Mouse (Mus musculus) liver, embryonic 13.5 days (tissue): Measurements from ENCODE around the gene Slfn8. TPM values are rescaled to one million over a fixed set of nuclear protein-coding genes. Genes with fewer than 3 reads are reported as not detected.
"Not testable (repeated sequence)": the region's sequence is repeated elsewhere in the genome, so short reads cannot be mapped to it uniquely, and the experiment has no call there.

Experiments
- ATAC-seq: fragments of 200-750 bp; cut with Nextera tagmentation; 2 replicates; pipeline ENCODE4 v1.8.0; 2017; ENCODE audit warnings: low read depth, mild to moderate bottlenecking, moderate number of reproducible peaks, moderate library complexity
- DNase-seq: peaks from one replicate; pipeline ENCODE4 v3.0.0; 2022
- H3K27ac ChIP-seq: fragments of 300-500 bp; sonication (generic); 2 replicates; pipeline ENCODE4 v1.5.1; 2015; ENCODE audit warnings: moderate library complexity, mild to moderate bottlenecking, inconsistent platforms
- H3K27me3 ChIP-seq: fragments of 300-500 bp; sonication (generic); 2 replicates; pipeline ENCODE4 v1.6.1; 2015; ENCODE audit warnings: mild to moderate bottlenecking, inconsistent platforms
- H3K36me3 ChIP-seq: fragments of 300-500 bp; sonication (generic); 2 replicates; pipeline ENCODE4 v1.6.1; 2015; ENCODE audit warnings: mild to moderate bottlenecking, inconsistent platforms
- H3K4me1 ChIP-seq: fragments of 300-500 bp; sonication (generic); replicated peaks from 2 replicates; pipeline ENCODE4 v1.6.1; 2015; ENCODE audit warnings: inconsistent platforms
- H3K4me2 ChIP-seq: fragments of 300-500 bp; sonication (generic); 2 replicates; pipeline ENCODE4 v1.6.1; 2015; ENCODE audit warnings: inconsistent platforms, mild to moderate bottlenecking, moderate library complexity
- H3K4me3 ChIP-seq: fragments of 300-500 bp; sonication (generic); replicated peaks from 2 replicates; pipeline ENCODE4 v1.5.1; 2015; ENCODE audit warnings: mild to moderate bottlenecking, inconsistent platforms
- H3K9ac ChIP-seq: fragments of 300-500 bp; sonication (generic); 2 replicates; pipeline ENCODE4 v1.6.1; 2015; ENCODE audit warnings: mild to moderate bottlenecking, inconsistent platforms
- H3K9me3 ChIP-seq: fragments of 300-500 bp; sonication (generic); replicated peaks from 2 replicates; pipeline ENCODE4 v1.6.1; 2016; ENCODE audit warnings: inconsistent platforms
- WGBS: fragments of 180-500 bp; shearing (Covaris S2); methylation state at CpG from one replicate; pipeline ENCODE4 v1.1.7; 2015; ENCODE audit not compliant: insufficient replicate concordance; 5-methylcytosine and 5-hydroxymethylcytosine counted together
- polyA plus RNA-seq: library from polyadenylated mRNA; unstranded; fragments of >200 nt; fragmentation: Nextera tagmentation; extraction: Ambion mirVana; gene quantifications from 2 replicates; pipeline ENCODE4 v1.2.1, GENCODE M21; 2015

The Slfn8 gene
- polyA plus RNA-seq, 1 experiment from 2014 or later = 0.37 TPM

DNA sequence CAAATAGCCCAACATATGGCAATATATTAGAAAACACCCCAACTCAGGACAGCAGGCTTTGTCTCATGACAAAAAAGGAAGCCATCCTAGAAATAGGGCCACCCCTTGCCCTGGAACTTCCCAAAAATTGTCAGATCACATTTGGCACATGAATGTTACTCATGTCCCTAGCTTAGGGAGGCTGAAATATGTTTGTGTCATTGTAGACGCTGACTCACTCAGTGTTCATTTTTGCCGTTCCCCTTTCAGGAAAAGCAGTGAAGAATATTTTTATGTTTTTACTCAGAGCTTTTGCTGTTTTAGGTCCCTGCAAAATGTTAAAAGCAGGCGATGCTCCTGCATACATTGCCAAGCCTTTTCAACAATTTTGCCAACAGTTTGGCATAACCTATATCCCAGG, 25.0 kb upstream of the Slfn8 start:
- Histone ChIP-seq H3K4me1 (no peaks in the 10 kb centered on the region), H3K9ac (no peak overlapping the region), H3K4me2 (no peak overlapping the region), H3K9me3 (no peaks in the 10 kb centered on the region), H3K4me3 (no peak overlapping the region), H3K27me3 (no peaks in the 10 kb centered on the region), H3K36me3 (no peaks in the 10 kb centered on the region), H3K27ac (no peak overlapping the region)
- DNase-seq = no peak
- 49% methylated on average over 3 of the region's 3 CpGs for WGBS
- ATAC-seq = no peak

- Histone ChIP-seq H3K27ac (no peak overlapping the region), H3K4me1 (no peaks in the 10 kb centered on the region), H3K4me2 (no peak overlapping the region), H3K4me3 (no peak overlapping the region), H3K9me3 (no peaks in the 10 kb centered on the region), H3K9ac (no peak overlapping the region), H3K27me3 (no peaks in the 10 kb centered on the region), H3K36me3 (no peaks in the 10 kb centered on the region)
- WGBS = 56% methylated on average over 4 of the region's 4 CpGs
- DNase-seq (no peak), ATAC-seq (no peak)
These were observed 23.3 kb upstream of the Slfn8 start for GRCm38 (mm10) chr11:83043891-83044290.

- Histone ChIP-seq H3K9ac (no peak overlapping the region), H3K27ac (no peak overlapping the region), H3K36me3 (no peaks in the 10 kb centered on the region), H3K9me3 (no peaks in the 10 kb centered on the region), H3K4me1 (no peaks in the 10 kb centered on the region), H3K4me3 (no peak overlapping the region), H3K4me2 (no peak overlapping the region), H3K27me3 (no peaks in the 10 kb centered on the region)
- DNase-seq (no peak), ATAC-seq (no peak)
These were observed 20.4 kb upstream of the Slfn8 start for GRCm38 (mm10) chr11:83041000-83041399.

DNA sequence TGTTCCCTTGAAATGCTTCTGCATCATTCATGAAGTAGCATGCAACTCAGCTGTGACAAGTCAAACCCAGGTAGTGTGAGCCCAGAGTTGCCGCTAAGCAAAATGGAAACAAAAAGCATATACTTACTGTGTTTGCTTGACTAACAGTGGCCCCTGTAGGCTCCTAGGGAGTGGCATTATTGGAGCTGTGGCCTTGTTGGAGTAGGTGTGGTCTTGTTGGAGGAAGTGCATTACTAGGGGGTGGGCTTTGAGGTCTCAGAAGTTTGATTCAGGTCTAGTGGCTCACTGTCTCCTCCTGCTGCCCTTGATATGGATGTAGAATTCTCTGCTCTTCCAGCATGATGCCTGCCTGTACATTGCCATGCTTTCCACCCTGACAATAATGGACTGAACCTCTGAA, 19.7 kb upstream of the Slfn8 start:
- DNase-seq = no peak
- no peak for ATAC-seq
- Histone ChIP-seq H3K36me3 (no peaks in the 10 kb centered on the region), H3K4me2 (peak overlapping the region; percentile 50), H3K27ac (no peak overlapping the region), H3K9me3 (no peaks in the 10 kb centered on the region), H3K9ac (no peak overlapping the region), H3K4me1 (no peaks in the 10 kb centered on the region), H3K4me3 (peak overlapping the region; percentile 25; the same call in 1 of the 2 replicates), H3K27me3 (no peaks in the 10 kb centered on the region)
- 11% methylated on average over 1 of the region's 1 CpGs for WGBS

DNA sequence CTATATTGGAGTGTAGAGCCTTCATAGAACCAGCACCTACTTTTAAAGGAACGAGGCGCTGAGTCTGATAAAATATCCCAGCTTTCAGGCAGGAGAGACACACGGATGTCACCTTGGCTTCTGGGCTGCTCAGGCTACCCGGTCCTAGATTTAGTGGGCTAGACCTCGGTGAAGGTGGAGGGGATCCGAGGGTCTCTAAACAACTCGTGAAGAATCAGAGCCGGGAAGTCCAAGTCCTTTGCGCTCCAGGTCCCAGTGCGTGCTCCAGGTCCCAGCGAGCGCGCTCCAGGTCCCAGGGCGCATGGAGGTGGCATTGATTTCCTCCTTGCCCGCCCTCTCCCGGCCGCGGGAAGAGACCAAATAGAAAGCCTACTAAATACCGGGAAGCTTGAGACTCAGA, 19.2 kb upstream of the Slfn8 start:
- Histone ChIP-seq H3K4me3 (peak overlapping the region; percentile 25; the same call in 1 of the 2 replicates), H3K9ac (no peak overlapping the region), H3K27me3 (no peaks in the 10 kb centered on the region), H3K4me1 (no peaks in the 10 kb centered on the region), H3K27ac (no peak overlapping the region), H3K9me3 (no peaks in the 10 kb centered on the region), H3K36me3 (no peaks in the 10 kb centered on the region), H3K4me2 (peak overlapping the region; percentile 50)
- ATAC-seq (no peak), DNase-seq (no peak)
- whole genome bisulfite sequencing = 11% methylated on average over 19 of the region's 19 CpGs

- no peaks in the 10 kb centered on the region for H3K27me3 ChIP-seq
- H3K4me3 ChIP-seq = no peak overlapping the region
- DNase-seq (no peak), ATAC-seq (no peak)
- 42% methylated on average over 1 of the region's 1 CpGs for WGBS
- H3K4me2 ChIP-seq = no peak overlapping the region
- H3K27ac ChIP-seq = no peak overlapping the region
- no peak overlapping the region for H3K9ac ChIP-seq
- no peaks in the 10 kb centered on the region for H3K4me1 ChIP-seq
- H3K9me3 ChIP-seq = no peaks in the 10 kb centered on the region
- no peaks in the 10 kb centered on the region for H3K36me3 ChIP-seq
These were observed 18.5 kb upstream of the Slfn8 start for GRCm38 (mm10) chr11:83039156-83039555.

DNA sequence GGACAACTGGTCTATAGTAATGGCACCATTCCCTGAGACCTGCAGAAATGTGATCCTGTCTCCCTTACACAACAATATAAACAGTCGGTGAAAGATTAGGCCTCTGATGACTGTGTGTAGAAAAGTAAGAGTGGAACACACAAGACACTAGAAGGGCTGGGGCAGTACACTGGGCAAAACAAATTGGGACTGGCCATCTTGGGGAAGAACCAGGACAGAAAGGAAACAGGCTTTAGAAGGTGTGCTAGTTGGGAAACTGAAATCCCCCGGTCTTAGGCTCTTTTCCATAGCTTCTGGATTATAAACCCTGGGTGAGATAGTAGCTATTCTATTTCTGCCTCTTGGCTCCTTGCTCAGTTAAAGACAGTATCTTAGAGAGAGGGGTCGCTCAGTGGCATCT, 18.1 kb upstream of the Slfn8 start:
- DNase-seq = not testable (repeated sequence)

GRCm38 (mm10) chr11:83019561-83020519, 770 bp downstream of the Slfn8 start:
- H3K9me3 ChIP-seq, H3K36me3 ChIP-seq, H3K4me3 ChIP-seq, H3K27me3 ChIP-seq, H3K4me1 ChIP-seq, H3K9ac ChIP-seq, DNase-seq, ATAC-seq: not testable (repeated sequence)
- H3K27ac ChIP-seq = 0 out of 2 replicates have a peak overlapping the region, but pooled peaks have one; percentile 43
- WGBS = 64% methylated on average over 18 of the region's 18 CpGs
- H3K4me2 ChIP-seq = 0 out of 2 replicates have a peak overlapping the region, but pooled peaks have one; percentile 8

More for the DNA sequence above, 18.1 kb upstream of the Slfn8 start:
- not testable (repeated sequence) for H3K27me3 ChIP-seq, H3K27ac ChIP-seq, H3K4me1 ChIP-seq, H3K4me2 ChIP-seq, ATAC-seq, H3K9me3 ChIP-seq, H3K36me3 ChIP-seq, H3K9ac ChIP-seq, H3K4me3 ChIP-seq
- 62% methylated on average over 3 of the region's 3 CpGs for WGBS

DNA sequence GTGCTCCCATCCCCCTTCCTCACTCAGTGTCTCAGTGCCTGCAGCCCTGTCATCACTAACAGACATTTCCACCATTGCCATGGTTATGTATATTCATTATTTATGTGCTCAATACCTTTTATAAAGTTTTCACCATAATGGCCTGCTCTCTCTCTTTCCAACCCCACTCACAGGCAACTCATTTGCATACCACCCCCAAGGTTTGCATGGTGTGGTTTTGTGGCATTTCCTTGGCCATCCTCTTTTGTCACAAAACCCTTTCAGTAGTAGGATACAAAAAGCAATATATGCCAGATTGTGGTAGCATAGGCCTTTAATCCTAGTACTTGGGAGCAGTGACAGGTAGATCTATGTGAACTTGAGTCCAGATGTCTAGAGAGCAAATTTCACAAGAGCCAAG, 4.5 kb downstream of the Slfn8 start:
- Histone ChIP-seq H3K4me2 (no peak overlapping the region), H3K4me1 (no peaks in the 10 kb centered on the region), H3K9ac (no peak overlapping the region), H3K36me3 (no peaks in the 10 kb centered on the region), H3K9me3 (no peaks in the 10 kb centered on the region), H3K4me3 (no peak overlapping the region), H3K27me3 (no peaks in the 10 kb centered on the region), H3K27ac (no peak overlapping the region)
- ATAC-seq = no peak
- no peak for DNase-seq

GRCm38 (mm10) chr11:83013356-83013755, 7.3 kb downstream of the Slfn8 start:
- no peaks in the 10 kb centered on the region for H3K4me1 ChIP-seq
- H3K36me3 ChIP-seq = no peaks in the 10 kb centered on the region
- ATAC-seq (no peak), DNase-seq (no peak)
- 63% methylated on average over 1 of the region's 1 CpGs for WGBS
- H3K4me3 ChIP-seq = no peak overlapping the region
- no peak overlapping the region for H3K4me2 ChIP-seq
- H3K9me3 ChIP-seq = no peaks in the 10 kb centered on the region
- no peaks in the 10 kb centered on the region for H3K27me3 ChIP-seq
- no peak overlapping the region for H3K9ac ChIP-seq
- H3K27ac ChIP-seq = no peak overlapping the region

GRCm38 (mm10) chr11:82991469-82992166, 29.0 kb downstream of the Slfn8 start, which contains the start of gene Slfn9:
TSS of gene Slfn9 (minus strand) at chr11:82991830.
- H3K4me1 ChIP-seq = peaks cover 20% of the 10 kb centered on the region
- WGBS = 7% methylated on average over 14 of the region's 14 CpGs
- H3K9ac ChIP-seq = peak within 1 kb of the TSS; percentile 63
- no peaks in the 10 kb centered on the region for H3K9me3 ChIP-seq
- H3K4me2 ChIP-seq = peak within 1 kb of the TSS; percentile 72
- DNase-seq = no peak
- ATAC-seq = peak; percentile 51; the same call in 1 of the 2 replicates
- peaks cover 11% of the 10 kb centered on the region; the same call in 1 of the 2 replicates for H3K36me3 ChIP-seq
- H3K4me3 ChIP-seq = peak within 1 kb of the TSS; percentile 63
- H3K27me3 ChIP-seq = no peaks in the 10 kb centered on the region
- 0 out of 2 replicates have a peak within 1 kb of the TSS, but pooled peaks have one; percentile 34 for H3K27ac ChIP-seq
